Mouse (Mus musculus) limb, embryonic 12.5 days (tissue): ENCODE measurements around the gene Sec24c. TPM values are rescaled to one million over a fixed set of nuclear protein-coding genes. Genes with fewer than 3 reads are reported as not detected.

Experiments used
- ATAC-seq: fragments of 200-750 bp; cut with Nextera tagmentation; 2 replicates; pipeline ENCODE4 v1.8.0; 2017; ENCODE audit warnings: low read depth, moderate TSS enrichment; ENCODE audit not compliant: insufficient number of reproducible peaks, insufficient read depth, low FRiP score, low TSS enrichment
- H3K27ac ChIP-seq: fragments of 300-500 bp; sonication (generic); 2 replicates; pipeline ENCODE4 v1.5.1; 2016; ENCODE audit warnings: mild to moderate bottlenecking, moderate library complexity
- H3K27me3 ChIP-seq: fragments of 300-500 bp; sonication (generic); 2 replicates; pipeline ENCODE4 v1.6.1; 2016; ENCODE audit warnings: mild to moderate bottlenecking, moderate library complexity
- H3K36me3 ChIP-seq: fragments of 300-500 bp; sonication (generic); 2 replicates; pipeline ENCODE4 v1.6.1; 2016; ENCODE audit warnings: mild to moderate bottlenecking, moderate library complexity
- H3K4me1 ChIP-seq: fragments of 300-500 bp; sonication (generic); replicated peaks from 2 replicates; pipeline ENCODE4 v1.6.1; 2016
- H3K4me2 ChIP-seq: fragments of 300-500 bp; sonication (generic); 2 replicates; pipeline ENCODE4 v1.6.1; 2016; ENCODE audit warnings: mild to moderate bottlenecking, moderate library complexity
- H3K4me3 ChIP-seq: fragments of 300-500 bp; sonication (generic); replicated peaks from 2 replicates; pipeline ENCODE4 v1.5.1; 2016; ENCODE audit warnings: mild to moderate bottlenecking
- H3K9ac ChIP-seq: fragments of 300-500 bp; sonication (generic); replicated peaks from 2 replicates; pipeline ENCODE4 v1.6.1; 2016; ENCODE audit warnings: mild to moderate bottlenecking, moderate library complexity
- H3K9me3 ChIP-seq: fragments of 300-500 bp; sonication (generic); 2 replicates; pipeline ENCODE4 v1.6.1; 2016; ENCODE audit warnings: mild to moderate bottlenecking, moderate library complexity
- WGBS: fragments of 180-500 bp; shearing (Covaris S2); methylation state at CpG from one replicate; pipeline ENCODE4 v1.1.7; 2016; 5-methylcytosine and 5-hydroxymethylcytosine counted together
- polyA plus RNA-seq: library from polyadenylated mRNA; unstranded; fragments of >200 nt; fragmentation: Nextera tagmentation; extraction: Ambion mirVana; gene quantifications from 2 replicates; pipeline ENCODE4 v1.2.1, GENCODE M21; 2016

Sec24c gene
- polyA plus RNA-seq, 1 experiment from 2014 or later = 77.2 TPM

DNA sequence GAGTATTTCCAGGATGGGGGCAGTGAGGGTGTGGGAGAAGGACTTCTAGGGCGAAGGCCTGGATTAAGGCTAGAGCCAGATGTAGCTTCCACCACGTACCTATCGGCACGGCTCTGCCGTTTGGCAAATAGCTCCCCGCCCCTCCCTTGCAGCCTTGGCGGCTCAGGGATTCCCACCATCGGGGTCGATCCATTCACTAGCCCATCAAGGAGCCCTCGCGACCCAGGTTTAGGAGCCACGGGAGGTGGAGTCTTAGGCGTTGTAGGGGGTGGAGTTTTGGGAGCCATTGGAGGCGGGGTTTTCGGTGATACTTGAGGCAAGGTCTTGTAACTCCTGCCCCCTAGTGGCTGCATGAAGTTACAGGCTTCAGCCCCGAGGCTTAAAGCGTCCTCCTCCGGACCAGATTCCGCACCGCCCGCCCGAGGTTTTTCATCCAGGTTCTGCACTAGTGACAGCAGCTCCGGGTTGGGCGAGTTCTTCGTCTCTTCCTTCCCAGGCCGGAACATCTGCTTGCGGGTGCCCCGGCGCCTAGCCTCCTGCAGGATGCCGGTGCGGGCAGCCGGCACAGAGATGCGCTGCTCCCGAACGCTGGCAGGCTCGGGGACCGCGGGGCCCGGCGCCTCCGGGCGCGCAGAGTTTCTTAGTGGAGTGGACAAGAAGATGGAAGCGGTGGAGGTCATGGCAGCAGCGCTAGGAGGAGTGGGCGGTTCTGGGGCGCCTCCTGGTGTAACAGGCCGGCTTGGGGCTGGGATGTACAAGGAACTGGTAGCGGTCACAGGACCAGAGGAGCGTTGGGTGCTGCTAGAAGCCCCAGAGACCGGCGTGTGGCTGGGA, 13.1 kb upstream of the Sec24c start:
- peaks cover 19% of the 10 kb centered on the region for H3K27me3 ChIP-seq
- H3K27ac ChIP-seq = peak overlapping the region; percentile 96
- H3K36me3 ChIP-seq = no peaks in the 10 kb centered on the region
- peaks cover 30% of the 10 kb centered on the region for H3K4me1 ChIP-seq
- 1% methylated on average over 52 of the region's 52 CpGs for WGBS
- H3K4me3 ChIP-seq = peak overlapping the region; percentile 67
- H3K9ac ChIP-seq = peak overlapping the region; percentile 83
- H3K4me2 ChIP-seq = peak overlapping the region; percentile 87
- ATAC-seq = peak; percentile 58
- no peaks in the 10 kb centered on the region for H3K9me3 ChIP-seq

DNA sequence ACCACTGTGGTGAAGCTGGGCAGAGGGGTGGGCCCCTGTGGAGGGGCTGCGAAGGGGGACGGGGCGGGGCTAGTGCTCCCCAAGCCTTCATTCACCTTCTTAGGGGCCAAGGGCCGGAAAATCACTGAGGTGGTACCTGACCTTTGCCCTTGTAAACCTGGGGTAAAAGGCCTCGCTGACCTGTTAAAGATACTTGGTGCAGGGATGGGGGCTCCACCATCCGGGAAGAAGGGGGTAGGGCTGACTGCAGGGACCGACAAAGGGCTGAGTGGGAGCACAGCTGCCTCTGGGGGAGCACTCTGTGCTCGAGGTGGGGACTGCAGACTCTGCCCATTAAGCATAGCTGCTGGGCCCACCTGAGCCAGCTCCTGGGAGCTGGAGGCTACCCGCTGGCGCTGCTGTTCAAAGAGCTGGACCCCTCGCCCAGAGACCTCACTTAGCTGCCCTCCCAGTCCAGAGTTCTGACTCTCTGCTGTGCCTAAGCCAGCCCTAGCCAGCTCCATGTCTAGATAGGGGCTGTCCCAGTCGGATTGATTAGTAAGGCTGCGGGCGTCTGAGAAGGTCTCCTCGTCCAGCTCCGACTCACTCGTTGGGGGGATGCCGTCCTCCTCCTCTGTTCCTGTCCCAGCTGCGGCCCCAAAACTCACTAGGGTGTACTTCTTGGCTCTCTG, 12.3 kb upstream of the Sec24c start:
- no peaks in the 10 kb centered on the region for H3K9me3 ChIP-seq
- H3K36me3 ChIP-seq = no peaks in the 10 kb centered on the region
- peaks cover 30% of the 10 kb centered on the region for H3K4me1 ChIP-seq
- H3K4me3 ChIP-seq = peak overlapping the region; percentile 67
- H3K4me2 ChIP-seq = peak overlapping the region; percentile 87
- peak overlapping the region; percentile 96 for H3K27ac ChIP-seq
- H3K9ac ChIP-seq = peak overlapping the region; percentile 83
- WGBS = 12% methylated on average over 19 of the region's 19 CpGs
- ATAC-seq = peak; percentile 29; the same call in 1 of the 2 replicates
- peaks cover 22% of the 10 kb centered on the region for H3K27me3 ChIP-seq

DNA sequence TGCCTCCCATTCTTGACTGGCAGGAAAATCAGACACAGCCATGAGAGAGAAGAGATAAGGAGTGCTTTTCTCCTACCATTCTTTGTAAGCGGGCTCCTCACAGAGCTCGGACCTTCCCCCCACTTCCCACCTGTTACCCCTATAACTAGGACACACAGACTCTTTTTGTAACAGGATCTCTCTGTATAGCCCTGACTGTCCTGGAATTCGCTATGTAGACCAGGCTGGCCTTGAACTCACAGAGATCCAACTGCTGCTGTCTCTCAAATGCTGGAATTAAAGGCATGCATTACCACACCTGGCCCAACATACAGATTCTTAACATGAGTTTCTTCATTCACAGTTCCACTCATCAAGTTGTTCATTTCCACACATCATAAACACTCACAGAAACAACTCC, 11.4 kb upstream of the Sec24c start:
- H3K4me2 ChIP-seq = peak overlapping the region; percentile 87
- 81% methylated on average over 3 of the region's 3 CpGs for WGBS
- H3K27me3 ChIP-seq = peaks cover 27% of the 10 kb centered on the region
- no peaks in the 10 kb centered on the region for H3K36me3 ChIP-seq
- peaks cover 30% of the 10 kb centered on the region for H3K4me1 ChIP-seq
- H3K9me3 ChIP-seq = no peaks in the 10 kb centered on the region
- H3K27ac ChIP-seq = no peak overlapping the region; the same call in 1 of the 2 replicates
- peak overlapping the region; percentile 67 for H3K4me3 ChIP-seq
- peak overlapping the region; percentile 83; the same call in 1 of the 2 replicates for H3K9ac ChIP-seq
- ATAC-seq = no peak

DNA sequence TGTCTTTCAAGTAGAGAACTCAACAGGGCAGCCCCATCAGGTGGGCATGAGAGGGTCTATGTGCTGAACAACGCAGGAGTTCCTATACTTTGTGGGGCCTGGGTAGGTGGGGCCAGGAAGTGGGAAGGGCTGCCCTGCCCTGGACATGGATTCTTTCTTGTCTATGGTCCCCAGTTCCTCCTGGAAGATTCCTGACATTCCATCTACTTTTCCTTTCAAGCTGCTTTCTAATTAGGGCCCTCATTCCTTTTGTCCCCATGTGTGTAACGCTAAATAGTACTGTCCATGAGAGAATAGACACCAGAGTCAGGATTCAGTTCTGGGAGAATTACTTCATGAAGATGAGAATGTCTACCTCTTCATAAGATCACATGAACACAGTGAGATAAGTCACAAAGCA, 10.5 kb upstream of the Sec24c start:
- Histone ChIP-seq H3K9ac (no peak overlapping the region; the same call in 1 of the 2 replicates), H3K4me2 (peak overlapping the region; percentile 87), H3K9me3 (no peaks in the 10 kb centered on the region), H3K4me3 (peak overlapping the region; percentile 18; the same call in 1 of the 2 replicates), H3K4me1 (peaks cover 30% of the 10 kb centered on the region), H3K36me3 (no peaks in the 10 kb centered on the region), H3K27me3 (peaks cover 32% of the 10 kb centered on the region), H3K27ac (peak overlapping the region; percentile 75; the same call in 1 of the 2 replicates)
- no peak for ATAC-seq
- WGBS = 76% methylated on average over 2 of the region's 2 CpGs

DNA sequence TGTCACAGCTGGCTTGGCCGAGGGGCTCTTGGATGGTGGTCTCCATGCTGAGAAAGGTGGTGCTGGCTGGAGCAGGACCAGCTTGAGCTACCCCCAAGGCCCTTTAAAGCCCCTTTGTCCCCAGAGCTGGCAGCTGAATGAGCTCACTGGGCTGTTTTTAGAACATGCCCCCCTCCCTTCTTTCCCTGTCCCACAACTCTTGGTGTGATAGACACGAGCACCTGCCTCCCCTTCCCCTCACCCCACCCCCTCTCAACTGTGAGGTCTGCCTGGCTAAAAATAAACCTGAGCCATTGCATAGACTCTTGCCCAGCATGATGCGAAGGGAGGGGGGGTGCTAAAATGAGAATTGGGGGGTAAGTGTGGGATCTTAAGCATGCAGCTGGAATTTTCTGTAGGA, 9.7 kb upstream of the Sec24c start:
- H3K27me3 ChIP-seq = peaks cover 35% of the 10 kb centered on the region
- peak overlapping the region; percentile 18; the same call in 1 of the 2 replicates for H3K4me3 ChIP-seq
- H3K9ac ChIP-seq = peak overlapping the region; percentile 40; the same call in 1 of the 2 replicates
- H3K4me1 ChIP-seq = peaks cover 30% of the 10 kb centered on the region
- peak overlapping the region; percentile 21 for H3K4me2 ChIP-seq
- H3K27ac ChIP-seq = peak overlapping the region; percentile 75
- 0 out of 2 replicates have a peak, but pooled peaks have one; percentile 7 for ATAC-seq
- H3K36me3 ChIP-seq = no peaks in the 10 kb centered on the region
- 54% methylated on average over 3 of the region's 3 CpGs for whole genome bisulfite sequencing
- H3K9me3 ChIP-seq = no peaks in the 10 kb centered on the region

DNA sequence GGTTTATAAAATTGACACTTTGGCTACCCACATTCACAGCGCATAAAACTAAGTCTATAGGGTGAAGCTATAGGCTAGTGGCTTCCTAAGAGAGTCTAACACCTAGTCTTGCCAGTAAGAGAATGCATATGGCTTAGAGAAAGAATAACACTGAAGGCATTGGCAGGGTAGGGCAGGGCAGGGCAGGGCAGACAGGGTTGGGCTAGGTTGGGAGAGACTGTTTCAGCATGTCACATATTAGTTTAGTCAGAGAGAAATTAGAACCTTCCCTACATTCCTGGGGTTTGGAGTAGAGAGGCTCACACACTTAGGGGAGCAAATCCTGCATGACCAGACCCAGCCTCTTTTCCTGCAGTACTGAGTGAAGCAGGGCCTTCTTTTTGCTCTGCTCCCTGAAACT, 6.6 kb upstream of the Sec24c start:
- WGBS = 71% methylated on average over 1 of the region's 1 CpGs
- H3K4me1 ChIP-seq = peaks cover 14% of the 10 kb centered on the region
- no peak overlapping the region for H3K27ac ChIP-seq
- peaks cover 41% of the 10 kb centered on the region for H3K27me3 ChIP-seq
- no peaks in the 10 kb centered on the region for H3K36me3 ChIP-seq
- no peak overlapping the region for H3K4me2 ChIP-seq
- no peak overlapping the region for H3K4me3 ChIP-seq
- no peaks in the 10 kb centered on the region for H3K9me3 ChIP-seq
- H3K9ac ChIP-seq = peak overlapping the region; percentile 34; the same call in 1 of the 2 replicates
- no peak for ATAC-seq

DNA sequence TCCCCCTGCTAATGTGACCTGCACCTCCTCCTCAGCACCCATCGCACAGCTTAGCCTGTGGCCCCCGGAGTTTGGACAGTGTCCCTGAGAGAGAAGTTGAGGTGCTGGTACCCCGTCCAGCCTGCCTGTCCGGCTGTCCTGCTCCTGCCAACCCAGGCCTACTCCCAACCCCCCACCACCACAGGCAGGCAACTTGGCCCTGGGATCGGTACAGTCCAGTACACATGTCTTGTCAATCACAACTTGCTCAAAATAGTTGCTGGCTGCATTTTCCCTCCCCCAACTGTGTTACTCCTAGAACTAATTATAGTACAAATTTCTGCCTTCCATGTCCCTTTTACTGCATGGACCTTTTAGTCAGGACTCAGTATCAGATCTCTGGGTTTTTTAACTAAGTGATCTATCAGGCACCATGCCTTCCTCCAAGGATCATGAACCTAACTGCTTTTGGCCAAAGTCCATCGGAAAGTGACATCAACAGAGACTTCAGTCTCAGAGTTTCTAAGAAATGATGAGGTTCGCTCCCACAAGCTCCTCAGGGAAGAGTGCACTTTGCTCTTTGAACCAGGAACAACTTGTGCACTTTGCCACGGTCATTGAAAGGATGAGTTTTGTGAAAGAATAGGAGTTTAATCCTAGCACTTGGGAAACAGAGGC, 5.8 kb upstream of the Sec24c start, which contains the start of gene Synpo2l:
Synpo2l (minus strand) TSS at position 201 of the 657 bp plus-strand sequence.
- H3K27ac ChIP-seq = no peak within 1 kb of the TSS
- H3K4me2 ChIP-seq = no peak within 1 kb of the TSS
- 84% methylated on average over 8 of the region's 8 CpGs for WGBS
- peak within 1 kb of the TSS; percentile 34; the same call in 1 of the 2 replicates for H3K9ac ChIP-seq
- peaks cover 11% of the 10 kb centered on the region for H3K4me1 ChIP-seq
- peaks cover 32% of the 10 kb centered on the region for H3K27me3 ChIP-seq
- no peaks in the 10 kb centered on the region for H3K9me3 ChIP-seq
- no peaks in the 10 kb centered on the region for H3K36me3 ChIP-seq
- no peak within 1 kb of the TSS for H3K4me3 ChIP-seq
- ATAC-seq = no peak

DNA sequence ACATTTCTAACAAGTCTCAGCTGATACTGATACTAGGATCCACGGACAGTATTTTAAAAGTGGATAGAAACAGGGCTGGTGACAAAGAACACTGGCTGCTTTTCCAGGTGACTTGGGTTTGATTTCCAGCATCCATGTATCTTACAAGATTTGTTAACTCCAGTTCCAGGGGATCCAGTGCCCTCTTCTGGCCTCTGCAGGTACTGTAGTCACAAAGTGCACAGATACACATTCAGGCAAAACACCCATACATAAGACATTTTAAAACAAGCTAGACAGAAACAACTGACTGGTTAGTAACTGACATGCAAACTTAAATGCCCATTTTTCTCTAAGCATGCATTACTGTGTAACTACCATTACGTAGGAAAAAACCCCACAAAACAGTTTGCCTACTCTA, 1.1 kb upstream of the Sec24c start:
- H3K4me3 ChIP-seq = no peak overlapping the region
- peaks cover 24% of the 10 kb centered on the region for H3K36me3 ChIP-seq
- H3K9ac ChIP-seq = no peak overlapping the region
- H3K4me1 ChIP-seq = peaks cover 14% of the 10 kb centered on the region
- 0 out of 2 replicates have a peak overlapping the region, but pooled peaks have one; percentile 87 for H3K4me2 ChIP-seq
- no peak for ATAC-seq
- 93% methylated on average over 2 of the region's 2 CpGs for WGBS
- no peaks in the 10 kb centered on the region for H3K9me3 ChIP-seq
- H3K27me3 ChIP-seq = peaks cover 12% of the 10 kb centered on the region; the same call in 1 of the 2 replicates
- H3K27ac ChIP-seq = no peak overlapping the region

DNA sequence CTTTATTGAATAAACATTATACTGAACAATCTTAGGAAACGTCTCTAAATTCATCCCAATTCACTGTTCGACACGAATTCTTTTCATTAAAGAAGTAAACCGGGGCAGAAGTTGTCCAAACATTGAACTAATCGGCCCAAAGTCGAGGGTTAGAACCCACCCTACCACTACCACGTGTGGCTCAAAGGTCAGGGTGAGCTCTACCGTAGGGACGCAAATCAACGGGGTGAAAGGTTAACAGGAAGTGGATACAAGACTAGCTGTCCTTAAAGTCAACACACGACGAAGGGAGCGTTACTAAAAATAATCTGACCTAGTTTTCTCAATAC, 409 bp upstream of the Sec24c start:
- Histone ChIP-seq H3K9ac (peak overlapping the region; percentile 42; the same call in 1 of the 2 replicates), H3K4me3 (peak overlapping the region; percentile 75), H3K27ac (peak overlapping the region; percentile 89), H3K27me3 (peaks cover 10% of the 10 kb centered on the region; the same call in 1 of the 2 replicates), H3K9me3 (no peaks in the 10 kb centered on the region), H3K4me1 (peaks cover 14% of the 10 kb centered on the region), H3K36me3 (peaks cover 31% of the 10 kb centered on the region), H3K4me2 (peak overlapping the region; percentile 87)
- ATAC-seq = 0 out of 2 replicates have a peak, but pooled peaks have one; percentile 12
- 10% methylated on average over 13 of the region's 13 CpGs for WGBS

DNA sequence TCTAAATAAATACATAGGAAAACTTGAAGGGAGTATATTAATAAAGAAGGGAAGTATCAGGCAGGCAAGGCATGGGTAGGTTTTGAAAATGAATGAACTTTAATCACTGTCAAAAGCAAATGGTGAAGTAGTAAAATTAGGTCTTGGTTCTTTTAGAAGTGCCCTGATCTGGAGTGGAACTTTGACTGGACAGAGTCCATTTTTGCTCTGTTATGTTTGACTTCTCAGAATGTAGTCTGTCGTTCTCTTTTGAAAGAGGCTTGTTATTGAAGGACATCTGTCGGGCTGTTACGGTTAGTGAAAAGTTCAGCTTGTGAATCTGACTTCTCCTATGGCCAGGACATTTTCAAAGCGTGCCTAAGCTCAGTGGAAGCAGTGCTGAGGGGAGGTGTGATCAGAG, 3.8 kb downstream of the Sec24c start:
- H3K9ac ChIP-seq = no peak overlapping the region
- no peak overlapping the region for H3K4me2 ChIP-seq
- H3K9me3 ChIP-seq = no peaks in the 10 kb centered on the region
- peaks cover 14% of the 10 kb centered on the region for H3K4me1 ChIP-seq
- H3K36me3 ChIP-seq = peaks cover 72% of the 10 kb centered on the region
- no peak for ATAC-seq
- H3K4me3 ChIP-seq = no peak overlapping the region
- H3K27ac ChIP-seq = no peak overlapping the region
- no peaks in the 10 kb centered on the region for H3K27me3 ChIP-seq
- 95% methylated on average over 4 of the region's 4 CpGs for WGBS

DNA sequence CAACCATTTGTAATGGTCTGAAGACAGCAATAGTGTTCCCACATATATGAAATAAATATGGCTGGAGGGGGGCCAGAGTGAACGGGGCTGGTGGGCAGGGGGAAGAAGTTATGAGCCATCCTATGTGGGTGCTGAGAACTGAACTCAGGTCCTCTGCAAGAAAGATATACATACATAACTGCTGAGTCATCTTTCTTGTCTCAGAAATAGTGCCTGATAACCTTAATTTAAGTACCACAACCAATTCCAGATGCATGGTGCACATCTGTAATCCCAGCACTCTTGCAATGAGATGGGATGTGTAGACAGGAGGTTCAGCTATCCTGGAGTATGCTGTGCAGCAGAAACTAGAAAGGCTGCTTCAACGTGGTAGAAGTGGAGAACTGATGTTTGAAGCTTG, 7.6 kb downstream of the Sec24c start:
- Histone ChIP-seq H3K36me3 (peaks cover 99% of the 10 kb centered on the region), H3K27ac (no peak overlapping the region), H3K27me3 (no peaks in the 10 kb centered on the region), H3K4me3 (no peak overlapping the region), H3K4me2 (no peak overlapping the region), H3K9ac (no peak overlapping the region), H3K4me1 (no peaks in the 10 kb centered on the region), H3K9me3 (no peaks in the 10 kb centered on the region)
- no peak for ATAC-seq
- WGBS = 93% methylated on average over 2 of the region's 2 CpGs
